Mouse (Mus musculus): ENCODE data around the gene Adrm1.
"Not testable (repeated sequence)": the region's sequence is repeated elsewhere in the genome, so short reads cannot be mapped to it uniquely, and the experiment has no call there.

The Adrm1 gene

DNA sequence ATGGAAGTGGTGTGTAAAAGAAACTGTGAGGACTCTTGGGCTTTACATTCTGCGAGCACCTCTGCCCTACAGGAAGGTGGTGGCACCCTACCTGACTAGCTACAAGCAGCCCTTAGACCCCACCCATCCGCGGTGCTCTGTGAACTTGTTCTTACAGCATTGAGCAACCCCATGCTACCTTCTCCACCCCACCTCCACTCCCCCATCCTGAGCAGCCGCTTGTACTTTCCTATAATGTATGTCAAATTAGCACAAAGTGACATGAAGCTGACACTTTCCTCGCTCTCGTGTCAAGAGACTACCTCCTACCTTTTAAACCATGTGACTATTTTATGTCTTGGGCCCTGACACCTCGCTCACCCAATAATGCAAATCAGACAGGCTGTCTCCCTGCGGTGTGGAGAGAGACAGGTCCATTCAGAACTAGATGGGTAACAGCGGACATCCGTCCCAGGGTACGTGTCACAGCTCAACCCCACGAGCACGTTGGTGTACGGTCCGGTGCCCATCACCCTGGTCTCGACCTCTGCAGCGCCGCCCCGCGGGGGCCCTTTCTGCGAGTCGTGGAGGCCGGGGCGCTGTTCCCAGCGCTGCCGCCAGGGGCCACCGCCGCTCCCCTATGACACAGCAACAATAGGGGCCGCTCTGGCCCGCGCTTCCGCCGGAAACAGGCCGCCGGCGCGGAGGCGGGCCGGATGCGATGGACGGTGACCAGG is at the start of gene Adrm1:
Gene Adrm1 (plus strand): TSS at position 680 of the 716 bp plus-strand sequence.
- peak; percentile 97 for DNase-seq (ENCODE audit: low spot score)

DNA sequence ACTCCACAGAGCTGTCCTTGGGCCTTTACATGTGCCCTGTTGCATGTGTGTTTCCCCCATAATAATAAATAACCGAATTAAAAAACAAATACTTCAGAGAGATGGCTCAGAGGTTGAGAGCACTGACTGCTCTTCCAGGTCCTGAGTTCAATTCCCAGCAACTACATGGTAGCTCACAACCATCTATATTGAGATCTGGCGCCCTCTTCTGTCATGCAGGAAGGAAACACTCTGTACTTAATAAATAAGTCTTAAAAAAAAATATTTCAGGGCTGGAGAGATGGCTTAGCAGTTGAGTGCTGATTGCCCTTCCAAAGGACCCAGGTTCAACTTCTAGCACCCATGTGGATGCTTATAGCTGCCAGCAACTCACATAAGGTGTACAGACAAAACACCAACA is 47.1 kb upstream of the Adrm1 start:
- no peak for DNase-seq (ENCODE audit: low spot score)

DNA sequence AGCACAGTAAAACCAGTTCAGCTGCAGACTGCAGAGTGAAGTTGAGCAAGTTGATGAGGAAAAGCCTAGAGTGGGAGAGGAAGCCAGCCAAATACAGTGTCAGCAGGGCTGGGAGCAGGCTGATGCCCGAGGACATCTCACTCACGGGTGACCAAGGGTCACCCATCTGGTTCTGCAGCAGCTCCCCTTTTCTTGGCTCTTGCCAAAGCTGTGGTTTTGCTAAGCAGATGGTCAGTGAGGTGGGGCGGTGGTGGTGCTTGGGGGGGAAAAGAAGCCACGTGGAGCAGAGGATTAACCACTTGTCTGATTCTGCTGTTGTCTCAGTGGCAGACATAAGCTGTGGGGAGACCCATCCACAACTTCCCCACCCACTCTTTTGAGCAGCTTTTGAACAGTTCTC is 45.1 kb upstream of the Adrm1 start:
- DNase-seq (ENCODE audit: low spot score) = no peak

DNA sequence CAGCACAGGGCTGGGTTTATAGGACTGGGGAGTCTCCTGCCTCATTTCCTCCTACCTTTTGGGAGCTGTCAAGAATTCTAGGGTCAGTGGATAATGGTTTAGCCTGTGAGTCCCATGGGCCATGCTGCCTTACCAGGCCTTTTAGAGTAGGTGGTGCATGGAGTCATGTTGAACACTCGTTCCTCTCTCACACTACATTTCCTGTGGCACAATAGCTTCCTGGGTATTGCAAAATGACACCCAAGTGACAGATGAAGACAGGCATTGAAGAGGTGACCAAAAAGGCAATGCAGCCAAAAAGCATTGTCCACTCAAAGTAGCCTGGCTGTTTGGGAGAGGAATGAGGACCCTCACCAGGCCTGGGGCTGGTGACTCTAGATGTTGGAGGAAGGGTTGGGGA is 43.6 kb upstream of the Adrm1 start:
- DNase-seq (ENCODE audit: low spot score) = no peak

DNA sequence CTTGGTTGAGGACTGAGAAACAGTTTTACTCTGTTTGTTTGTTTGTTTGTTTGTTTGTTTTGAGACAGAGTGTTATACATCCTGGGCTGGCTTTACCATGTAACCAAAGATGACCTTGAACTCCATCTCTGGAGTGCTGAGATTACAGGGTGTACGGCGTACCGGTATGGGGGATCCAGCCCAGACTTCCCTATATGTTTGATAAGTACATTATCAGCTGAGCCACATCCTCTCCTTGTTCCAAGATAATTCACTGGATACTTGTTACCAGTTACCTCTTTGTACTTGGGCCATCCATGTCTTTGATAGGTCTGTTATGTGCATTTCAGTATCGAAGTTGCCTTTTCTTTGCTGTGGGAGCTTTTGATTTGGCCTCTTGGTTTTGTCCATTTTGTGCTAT is 38.1 kb upstream of the Adrm1 start:
- no peak for DNase-seq (ENCODE audit: low spot score)

DNA sequence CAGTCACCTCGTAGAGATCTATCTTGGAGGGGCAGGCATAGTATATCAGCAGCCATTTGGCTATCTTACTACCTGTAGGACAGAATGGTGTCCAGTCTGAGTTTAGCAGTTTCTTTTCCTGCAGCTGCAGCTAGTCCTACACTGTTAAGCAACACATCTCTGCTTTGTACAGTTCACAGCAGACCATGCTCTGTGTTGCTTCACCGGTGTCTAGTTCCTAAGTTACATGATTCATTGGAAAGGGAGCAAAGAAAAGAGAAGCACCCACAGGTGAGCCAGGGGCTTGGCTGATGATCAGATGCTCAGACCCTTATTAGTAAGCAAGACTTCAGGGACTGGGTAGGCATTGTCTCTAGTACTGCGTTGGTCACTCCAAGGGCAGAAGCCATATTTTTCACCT is 37.4 kb upstream of the Adrm1 start:
- no peak for DNase-seq (ENCODE audit: low spot score)

DNA sequence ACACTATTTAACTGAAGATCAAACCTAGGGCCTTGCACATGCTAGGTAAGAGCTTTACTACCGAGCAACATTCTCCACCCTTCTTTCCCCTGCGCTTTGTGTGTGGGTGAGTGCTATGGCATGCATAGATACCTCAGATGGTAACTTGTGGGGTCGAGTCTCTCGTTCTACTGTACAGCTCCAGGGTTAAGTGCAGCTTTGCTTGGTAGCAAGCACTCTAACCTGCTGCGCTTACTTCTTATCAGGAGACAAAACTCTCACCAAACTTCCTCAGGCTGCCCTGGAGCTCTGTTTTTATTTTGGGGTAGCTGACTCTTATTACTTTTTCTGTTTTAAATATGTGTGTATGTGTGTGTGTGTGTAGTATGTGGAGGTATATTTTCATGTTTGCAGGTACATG is 35.9 kb upstream of the Adrm1 start:
- DNase-seq (ENCODE audit: low spot score) = no peak

DNA sequence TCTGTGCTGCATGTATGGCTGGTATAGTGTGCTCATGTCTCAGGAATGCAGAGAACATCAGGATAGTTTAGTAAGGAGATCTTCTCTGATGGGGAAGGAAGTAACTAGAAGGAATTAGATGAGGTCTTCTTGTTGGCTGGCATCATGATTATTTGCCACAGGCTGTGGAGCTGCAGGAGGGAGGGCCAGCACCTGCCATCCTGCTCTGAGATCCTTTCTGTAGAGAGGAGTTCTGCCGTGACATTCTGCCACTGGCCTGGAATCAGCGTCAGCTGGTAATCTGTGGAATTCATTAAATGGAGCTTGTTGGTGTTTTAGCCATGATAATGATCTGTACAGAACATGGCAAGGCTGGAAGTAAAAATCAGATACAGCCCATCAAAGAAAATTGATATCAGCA is 25.2 kb upstream of the Adrm1 start:
- no peak for DNase-seq (ENCODE audit: low spot score)

DNA sequence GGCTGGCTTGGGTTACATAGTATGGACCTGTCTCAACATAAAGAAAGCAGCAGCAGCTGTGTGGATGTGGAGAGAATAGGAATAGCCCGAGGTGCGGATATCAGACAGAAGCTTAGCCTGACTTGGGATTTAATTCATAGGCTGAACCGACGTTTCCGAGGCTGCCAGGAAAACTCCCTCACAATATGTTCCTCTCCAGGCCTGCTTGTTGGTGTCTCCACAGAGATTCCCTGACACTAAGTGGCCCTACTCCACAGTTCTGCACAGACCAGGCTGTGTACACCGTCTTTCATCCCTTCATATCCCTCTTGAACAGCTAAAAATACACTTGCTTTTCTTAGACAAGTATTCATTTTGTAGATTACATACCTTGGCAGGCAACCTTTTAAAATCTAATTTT is 23.9 kb upstream of the Adrm1 start:
- no peak for DNase-seq (ENCODE audit: low spot score)

DNA sequence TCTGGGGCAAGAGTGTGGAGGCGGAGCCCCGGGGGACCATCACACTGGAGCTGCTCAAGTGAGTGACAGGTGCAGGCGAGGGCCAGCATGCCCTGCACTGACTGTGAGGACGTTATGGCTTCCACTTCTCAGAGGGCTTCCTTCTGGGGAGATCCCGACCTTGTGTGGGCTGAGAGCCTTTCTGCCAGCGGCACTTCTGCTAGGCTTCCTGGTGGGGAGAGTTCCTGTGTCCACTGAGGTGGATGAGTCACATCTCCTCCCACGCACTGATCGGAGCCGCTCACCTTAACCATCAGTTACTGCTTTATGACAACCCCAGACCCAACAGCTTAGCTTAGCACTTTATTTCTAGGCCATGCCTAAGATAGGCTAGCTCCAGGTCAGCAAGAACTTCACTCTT is 22.7 kb upstream of the Adrm1 start:
- no peak for DNase-seq (ENCODE audit: low spot score)

DNA sequence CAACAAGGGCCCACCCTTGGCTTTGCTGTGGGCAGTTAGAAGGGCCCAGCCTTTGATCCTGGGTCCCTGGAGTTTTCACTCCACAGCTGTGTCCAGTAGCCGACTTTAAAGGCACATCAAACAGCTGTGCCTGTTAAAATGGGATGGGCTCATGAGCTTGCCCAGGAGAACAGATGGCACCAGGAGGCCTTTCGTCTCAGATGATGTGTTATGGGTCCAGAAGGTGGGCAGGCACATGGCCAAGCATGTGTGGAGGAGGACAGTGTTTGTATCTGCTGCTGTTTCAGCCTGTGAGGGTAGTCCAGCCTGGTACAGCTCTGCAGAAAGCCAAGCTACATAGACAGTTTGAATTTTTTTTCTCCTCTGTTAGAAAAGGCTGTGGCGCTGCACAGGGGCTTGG is 16.5 kb upstream of the Adrm1 start:
- DNase-seq (ENCODE audit: low spot score) = no peak

DNA sequence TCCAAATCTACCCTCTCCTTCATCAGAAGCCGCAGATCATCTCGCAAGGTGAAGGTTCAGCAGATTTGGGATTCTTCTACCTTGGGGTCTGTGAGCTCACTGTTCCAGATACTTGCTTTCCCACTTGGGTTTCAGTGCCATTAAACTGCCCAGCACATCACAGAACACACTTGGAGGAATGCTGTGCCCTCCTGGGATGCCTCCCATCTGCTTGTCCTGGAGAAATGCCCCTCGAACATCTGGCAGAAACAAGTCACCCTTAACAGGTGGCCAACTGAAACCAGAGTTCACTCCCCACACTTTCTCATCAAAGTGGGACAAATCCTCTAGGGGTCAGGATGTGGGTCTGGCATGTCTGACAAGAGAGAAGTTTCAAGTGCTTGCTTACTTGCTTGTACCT is 12.7 kb upstream of the Adrm1 start:
- DNase-seq (ENCODE audit: low spot score) = no peak

DNA sequence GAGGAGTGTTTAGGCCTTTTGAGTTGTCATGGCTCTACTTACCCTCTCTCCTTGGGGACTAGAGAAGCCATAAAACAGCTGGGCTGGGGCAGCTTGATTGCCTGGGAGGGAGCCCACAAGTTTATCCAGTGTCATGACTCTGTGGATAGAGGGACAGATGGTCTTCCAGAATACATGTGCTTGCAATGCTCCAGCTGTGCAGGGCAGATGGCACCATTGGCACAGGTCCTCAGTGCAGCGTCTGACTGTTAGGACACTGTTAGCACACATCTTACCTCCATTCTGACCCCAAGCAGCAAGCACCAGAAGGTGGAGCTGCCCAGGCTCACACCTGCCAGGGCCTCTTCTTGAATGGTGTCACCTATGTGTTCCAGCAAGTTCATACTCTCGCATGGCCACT is 5.4 kb upstream of the Adrm1 start:
- no peak for DNase-seq (ENCODE audit: low spot score)

DNA sequence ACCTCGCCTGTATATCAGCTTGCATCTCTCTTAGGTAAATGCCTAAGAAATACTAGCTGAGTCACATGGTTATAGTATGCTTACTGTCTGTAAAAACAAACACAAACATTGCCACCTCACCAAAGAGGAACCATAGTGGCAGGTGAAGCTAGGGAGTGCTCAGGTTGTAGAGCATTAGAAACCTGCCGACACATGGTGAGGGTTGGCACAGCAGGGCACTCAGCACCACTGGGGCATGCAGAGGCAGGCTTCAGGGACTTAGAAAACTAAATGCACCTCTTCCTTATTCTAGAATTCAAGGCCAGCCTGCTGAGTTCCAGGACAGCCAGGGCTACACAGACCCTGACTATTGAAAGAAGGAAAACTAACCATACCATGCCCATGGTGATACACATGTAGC is 4.4 kb upstream of the Adrm1 start:
- DNase-seq (ENCODE audit: low spot score) = no peak

DNA sequence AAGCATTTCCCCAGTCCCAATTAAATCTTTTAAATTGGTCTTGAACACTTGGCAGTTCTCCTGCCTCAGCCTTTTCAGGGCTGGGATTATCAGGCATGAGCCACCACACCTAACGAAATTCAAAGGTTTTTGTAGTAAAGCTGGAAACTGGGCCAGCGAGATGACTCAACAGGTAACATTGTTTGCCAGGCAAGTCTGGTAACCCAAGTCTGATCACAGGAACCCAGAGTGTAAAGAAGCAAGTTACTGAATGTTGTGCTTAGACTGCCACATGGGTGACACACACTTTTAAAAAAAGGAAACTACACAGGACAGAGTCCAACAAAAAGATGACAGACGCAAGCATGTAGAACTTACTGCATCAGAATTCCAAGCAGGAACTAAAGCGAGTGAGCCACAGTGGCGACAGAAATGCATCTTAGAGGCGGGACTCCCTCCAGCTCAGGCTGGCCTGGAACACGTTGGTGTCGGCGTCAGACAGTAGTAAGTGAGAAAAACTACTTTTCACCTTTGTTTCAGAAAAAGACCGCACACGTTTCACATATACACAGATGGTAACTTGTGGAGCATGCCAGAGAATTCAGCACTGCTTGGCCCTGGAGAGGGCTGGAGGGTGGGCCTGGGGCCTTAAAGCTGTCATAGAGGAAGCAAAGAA is 1.0 kb upstream of the Adrm1 start:
- DNase-seq (ENCODE audit: low spot score) = no peak

DNA sequence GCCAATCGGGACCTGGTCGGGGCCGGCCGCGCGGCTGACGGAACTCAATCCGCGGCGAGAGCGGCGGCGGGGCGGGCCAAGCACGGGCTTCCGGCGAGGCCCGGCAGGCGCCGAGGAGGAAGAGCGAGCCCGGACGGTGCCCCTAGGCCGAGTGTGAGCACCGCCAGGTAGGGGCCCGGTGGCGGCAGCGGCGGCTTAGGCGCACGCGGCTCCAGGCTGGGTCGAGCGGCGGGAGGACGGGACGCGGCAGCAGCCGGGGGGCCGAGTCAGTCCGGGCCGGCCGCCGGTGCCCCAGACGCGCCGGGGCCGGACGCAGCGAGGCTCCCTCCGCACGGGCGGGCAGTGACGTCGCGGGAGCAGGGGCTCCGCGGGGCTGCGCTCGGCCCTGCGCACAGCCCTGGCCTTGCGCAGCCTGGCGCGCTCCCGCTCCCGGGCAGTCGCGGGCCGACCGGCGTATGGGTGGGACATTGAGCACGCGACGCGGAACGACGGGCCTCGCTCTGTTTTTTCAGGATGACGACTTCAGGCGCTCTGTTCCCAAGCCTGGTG is 311 bp downstream of the Adrm1 start:
- no peak for DNase-seq (ENCODE audit: low spot score)

DNA sequence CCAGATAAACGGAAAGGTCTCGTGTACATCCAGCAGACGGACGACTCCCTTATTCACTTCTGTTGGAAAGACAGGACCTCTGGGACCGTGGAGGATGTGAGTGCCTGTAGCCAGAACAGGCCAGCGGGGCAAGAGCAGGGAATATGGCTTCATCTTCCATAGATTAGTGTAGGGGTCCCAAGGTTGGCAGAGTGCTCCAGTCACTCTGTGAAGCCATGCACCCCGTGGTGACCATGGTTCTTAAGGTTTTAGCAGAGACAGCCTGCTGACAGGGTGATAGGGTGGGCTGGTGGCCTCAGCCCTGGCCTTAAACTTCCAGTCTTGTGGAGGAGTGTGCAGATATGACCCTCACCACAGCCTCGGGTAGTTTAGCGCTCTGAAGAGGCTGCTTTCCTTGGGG is 867 bp downstream of the Adrm1 start:
- DNase-seq (ENCODE audit: low spot score) = no peak

DNA sequence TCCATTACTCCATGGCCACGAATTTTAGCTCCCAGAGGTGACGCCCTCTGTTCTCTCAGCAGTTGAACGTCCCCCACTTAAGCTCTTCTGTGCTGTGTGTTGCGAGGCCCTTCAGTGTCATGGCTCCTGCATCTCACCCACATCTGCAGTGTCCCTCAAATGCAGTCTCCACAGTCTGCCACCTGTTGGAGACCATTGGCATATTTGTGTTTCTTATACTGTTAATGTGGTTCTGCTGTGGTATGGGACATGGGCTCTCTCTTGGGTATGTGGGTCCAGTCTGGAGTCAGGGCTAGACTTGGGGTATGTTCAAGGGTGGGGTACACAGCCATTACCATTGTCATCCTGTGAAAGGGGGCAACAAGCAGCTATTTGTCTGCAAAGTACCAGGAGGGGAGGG is 1.9 kb downstream of the Adrm1 start:
- no peak for DNase-seq (ENCODE audit: low spot score)

DNA sequence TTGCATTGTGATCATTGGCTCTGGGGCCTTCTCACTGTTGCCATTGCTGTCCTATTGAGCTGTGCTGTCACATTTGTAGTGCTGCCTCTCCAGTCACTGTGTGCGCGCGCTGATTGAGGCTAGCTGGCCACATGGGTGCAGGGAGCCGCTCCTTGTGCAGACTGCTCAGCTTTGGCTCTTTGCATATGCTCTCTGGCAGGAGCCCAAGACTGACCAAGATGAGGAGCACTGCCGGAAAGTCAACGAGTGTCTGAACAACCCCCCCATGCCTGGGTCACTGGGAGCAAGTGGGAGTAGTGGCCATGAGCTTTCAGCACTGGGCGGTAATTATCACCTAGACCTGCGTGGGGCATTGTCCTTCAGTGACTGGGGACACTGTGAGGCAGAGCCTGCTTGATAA is 2.4 kb downstream of the Adrm1 start:
- not testable (repeated sequence) for DNase-seq (ENCODE audit: low spot score)

DNA sequence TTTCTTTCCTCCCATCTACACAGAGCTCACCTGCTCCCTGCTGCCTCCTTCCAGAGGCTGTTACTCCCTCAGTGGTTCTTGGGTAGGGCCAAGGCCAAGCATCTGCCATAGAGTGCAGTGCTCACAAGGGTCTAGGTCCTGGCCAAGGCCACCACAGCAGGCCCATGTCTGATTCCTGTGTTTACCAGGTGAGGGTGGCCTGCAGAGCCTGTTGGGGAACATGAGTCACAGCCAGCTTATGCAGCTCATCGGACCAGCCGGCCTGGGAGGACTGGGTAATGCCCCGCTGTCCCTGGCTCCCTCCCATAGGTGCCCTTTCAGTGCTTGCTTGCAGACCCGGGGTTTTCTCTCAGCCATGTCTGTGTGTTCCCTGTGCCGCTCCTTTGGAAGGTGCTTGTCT is 2.8 kb downstream of the Adrm1 start:
- no peak for DNase-seq (ENCODE audit: low spot score)

DNA sequence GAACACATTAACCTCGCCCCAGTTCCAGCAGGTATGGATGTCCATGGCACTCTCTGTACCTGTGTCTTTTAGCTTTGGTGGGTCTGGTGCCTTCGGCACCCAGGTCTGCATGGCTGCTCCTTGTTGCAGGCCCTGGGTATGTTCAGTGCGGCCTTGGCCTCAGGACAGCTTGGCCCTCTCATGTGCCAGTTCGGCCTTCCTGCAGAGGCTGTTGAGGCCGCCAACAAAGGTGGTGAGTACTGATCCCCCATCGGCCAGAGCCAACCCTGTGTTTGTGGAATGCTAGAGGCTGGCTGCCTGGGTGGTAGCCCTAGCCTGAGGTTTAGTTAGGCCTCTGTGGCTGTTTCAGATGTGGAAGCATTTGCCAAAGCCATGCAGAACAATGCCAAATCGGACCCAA is 4.4 kb downstream of the Adrm1 start:
- no peak for DNase-seq (ENCODE audit: low spot score)

DNA sequence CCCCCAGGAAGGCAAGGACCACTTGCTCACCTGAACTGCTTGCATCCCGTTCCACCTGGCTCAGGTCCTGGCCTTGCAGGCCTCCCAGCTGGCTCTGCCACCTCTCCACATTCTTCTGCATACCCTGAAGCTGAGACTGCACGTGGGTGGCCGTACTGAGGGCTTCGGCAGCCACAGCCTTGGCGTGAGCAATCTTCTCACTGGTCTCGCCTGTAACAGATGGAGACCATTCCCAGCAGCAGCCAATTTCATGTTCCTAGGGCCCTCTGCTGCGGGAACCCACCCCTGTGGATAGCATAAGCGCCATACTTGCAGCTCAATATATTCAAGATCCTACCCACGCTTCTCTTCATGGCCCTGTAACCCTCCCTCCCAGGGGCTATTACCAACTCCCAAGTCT is 10.3 kb downstream of the Adrm1 start:
- no peak for DNase-seq (ENCODE audit: low spot score)

DNA sequence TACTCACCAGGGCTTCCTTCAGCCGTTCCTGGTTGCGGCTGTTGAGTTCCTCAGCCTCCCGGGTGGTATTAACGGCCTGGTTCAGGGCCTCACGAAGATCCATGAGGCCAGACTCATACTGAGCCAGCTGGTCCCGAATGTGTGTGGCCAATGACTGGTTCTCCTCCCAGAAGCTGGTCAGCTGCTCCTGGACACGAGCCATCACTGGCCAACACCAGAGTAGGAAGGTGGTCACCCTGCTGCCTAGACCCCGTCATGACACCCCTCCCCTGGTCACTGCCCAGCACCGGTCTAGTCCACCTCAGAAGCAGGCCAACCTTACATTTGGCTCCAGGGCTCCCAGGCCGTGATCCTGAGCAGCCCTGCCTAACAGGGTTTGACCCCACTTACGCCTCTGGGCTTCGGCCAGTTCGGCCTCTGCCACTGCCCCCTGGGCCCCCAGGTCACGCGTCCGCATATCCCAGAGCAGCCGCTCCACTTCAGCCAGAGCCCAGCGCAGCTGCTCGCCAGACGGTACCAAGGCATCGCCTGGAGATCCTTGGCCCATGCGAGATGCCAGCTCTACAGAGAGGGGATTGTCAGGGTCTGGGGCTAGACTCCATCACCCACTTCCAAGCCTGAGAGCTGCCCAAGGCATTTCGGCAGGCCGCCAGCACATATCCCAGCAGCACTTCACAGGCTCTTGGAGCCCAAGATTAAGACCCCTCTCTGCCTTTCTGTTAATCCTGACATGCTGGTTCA is 12.9 kb downstream of the Adrm1 start:
- DNase-seq (ENCODE audit: low spot score) = no peak

All from layer of hippocampus, adult 9-10 months (tissue).